Mouse (Mus musculus): Measurements from ENCODE around the gene Ufsp1. TPM values are rescaled to one million over a fixed set of nuclear protein-coding genes. Genes with fewer than 3 reads are reported as not detected.

The Ufsp1 gene
- total and polyA plus RNA-seq, 2 experiments = 1.4 to 6.3 TPM

DNA sequence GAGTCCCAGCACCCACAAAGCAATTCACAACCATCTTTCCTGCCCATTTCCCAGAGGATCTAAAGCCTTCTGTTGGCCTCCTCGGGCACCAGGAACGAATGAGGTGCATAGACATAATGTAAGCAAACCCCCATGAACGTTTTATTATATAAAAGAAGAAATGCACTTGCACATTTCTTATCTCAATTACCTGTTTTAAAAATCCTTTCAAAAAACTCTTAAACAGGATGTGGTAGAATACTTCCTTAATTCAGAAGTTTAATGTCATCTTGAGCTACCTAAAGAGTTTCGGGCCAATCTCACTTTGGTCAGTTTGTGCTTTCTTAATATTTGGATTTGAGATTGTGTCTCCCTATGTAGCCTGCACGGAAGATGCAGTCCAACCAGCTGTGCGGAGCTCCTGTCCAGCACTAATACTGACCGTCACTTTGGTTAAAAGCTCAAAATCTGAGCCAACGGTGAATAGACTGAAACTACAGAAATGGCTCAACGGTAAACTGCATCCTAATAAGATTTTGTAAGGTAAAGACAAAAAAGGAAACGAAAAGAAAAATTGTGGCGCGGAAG is 12.1 kb downstream of the Ufsp1 start:
- H3K36me3 ChIP-seq (ENCODE audit: control insufficient read depth, insufficient read depth, low read length) = peaks cover 2% of the 10 kb centered on the region; the same call in 1 of the 2 replicates
- 12% methylated on average over 12 of the region's 12 CpGs for WGBS
- TF ChIP-seq POLR2A (IDR thresholded peaks at IDR 0.05; ENCODE audit: extremely low read depth, insufficient read depth, low read length) (no peak), CTCF (IDR thresholded peaks at IDR 0.05; ENCODE audit: low read depth, low read length) (no peak)
- 0 out of 2 replicates have a peak overlapping the region, but pooled peaks have one; percentile 51 for H3K27ac ChIP-seq (replicated peaks; ENCODE audit: insufficient read depth, low read depth, low read length)
- H3K9ac ChIP-seq (ENCODE audit: low read depth, low read length) = peak overlapping the region; percentile 88
- H3K79me2 ChIP-seq (ENCODE audit: control insufficient read depth, insufficient read depth, low read length) = peaks cover 15% of the 10 kb centered on the region; the same call in 1 of the 2 replicates
- H3K4me1 ChIP-seq (ENCODE audit: control insufficient read depth, insufficient read depth, low read length) = peaks cover 6% of the 10 kb centered on the region
- no peak for DNase-seq (ENCODE audit: extremely low read depth, low read depth, low spot score)
- peak overlapping the region; percentile 89 for H3K4me3 ChIP-seq (ENCODE audit: insufficient read depth, low read depth, low read length)
- no peaks in the 10 kb centered on the region for H3K27me3 ChIP-seq (ENCODE audit: control insufficient read depth, insufficient read depth, low read length)

DNA sequence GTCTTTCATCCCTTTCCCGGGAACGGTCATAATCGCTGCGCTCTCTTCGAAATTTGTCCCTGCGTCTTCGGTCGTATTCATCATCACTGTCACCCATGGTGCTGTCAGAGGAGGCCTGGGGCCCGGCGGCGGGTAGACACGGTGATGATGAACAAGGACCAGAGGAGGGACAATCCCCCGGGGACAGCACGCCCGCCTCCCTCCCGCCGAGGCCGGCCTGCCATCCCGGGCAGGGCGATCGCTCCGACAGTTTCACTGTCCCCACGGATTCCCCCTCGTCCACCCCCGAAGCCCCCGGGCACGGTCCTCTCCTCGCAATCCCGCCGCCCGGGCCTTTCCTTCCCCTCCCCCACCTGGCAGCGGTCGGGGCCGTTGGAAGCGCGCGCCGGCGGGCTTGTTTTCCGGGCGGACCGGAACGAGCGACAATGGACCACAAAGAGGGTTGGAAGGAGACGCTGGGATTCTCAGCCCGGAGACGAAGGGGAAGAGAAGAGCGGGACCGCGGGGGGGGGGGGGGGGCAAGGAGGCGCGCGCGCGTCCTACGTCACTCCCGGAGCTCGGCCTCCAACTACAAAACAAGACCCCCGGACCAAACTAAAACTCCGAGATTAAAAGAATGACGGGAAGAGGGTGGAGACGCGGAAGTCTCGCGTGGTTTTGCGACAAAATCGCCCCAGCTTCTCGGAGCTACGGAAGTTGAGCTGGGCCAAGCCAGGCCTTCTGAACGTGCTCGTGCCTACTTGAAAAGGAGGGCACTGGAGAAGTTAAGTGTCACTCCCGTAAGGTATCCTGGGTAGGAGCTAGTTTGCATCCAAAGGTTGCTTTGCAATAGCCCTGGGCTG is 12.9 kb downstream of the Ufsp1 start, which contains the start of gene Srrt:
TSS of gene Srrt (minus strand) at position 604 of the 842 bp plus-strand sequence.
- H3K27me3 ChIP-seq (ENCODE audit: control insufficient read depth, insufficient read depth, low read length) = no peaks in the 10 kb centered on the region
- peak; percentile 90 for DNase-seq (ENCODE audit: extremely low read depth, low read depth, low spot score)
- peaks cover 6% of the 10 kb centered on the region for H3K4me1 ChIP-seq (ENCODE audit: control insufficient read depth, insufficient read depth, low read length)
- H3K4me3 ChIP-seq (ENCODE audit: insufficient read depth, low read depth, low read length) = peak within 1 kb of the TSS; percentile 89
- H3K79me2 ChIP-seq (ENCODE audit: control insufficient read depth, insufficient read depth, low read length) = peaks cover 15% of the 10 kb centered on the region; the same call in 1 of the 2 replicates
- TF ChIP-seq POLR2A (IDR thresholded peaks at IDR 0.05; ENCODE audit: extremely low read depth, insufficient read depth, low read length) = 0 out of 2 replicates have a peak, but pooled peaks have one; percentile 32
- TF ChIP-seq CTCF (IDR thresholded peaks at IDR 0.05; ENCODE audit: low read depth, low read length) = no peak
- peak within 1 kb of the TSS; percentile 88 for H3K9ac ChIP-seq (ENCODE audit: low read depth, low read length)
- H3K27ac ChIP-seq (replicated peaks; ENCODE audit: insufficient read depth, low read depth, low read length) = peak within 1 kb of the TSS; percentile 87
- 0% methylated on average over 55 of the region's 72 CpGs for WGBS
- peaks cover 2% of the 10 kb centered on the region; the same call in 1 of the 2 replicates for H3K36me3 ChIP-seq (ENCODE audit: control insufficient read depth, insufficient read depth, low read length)

DNA sequence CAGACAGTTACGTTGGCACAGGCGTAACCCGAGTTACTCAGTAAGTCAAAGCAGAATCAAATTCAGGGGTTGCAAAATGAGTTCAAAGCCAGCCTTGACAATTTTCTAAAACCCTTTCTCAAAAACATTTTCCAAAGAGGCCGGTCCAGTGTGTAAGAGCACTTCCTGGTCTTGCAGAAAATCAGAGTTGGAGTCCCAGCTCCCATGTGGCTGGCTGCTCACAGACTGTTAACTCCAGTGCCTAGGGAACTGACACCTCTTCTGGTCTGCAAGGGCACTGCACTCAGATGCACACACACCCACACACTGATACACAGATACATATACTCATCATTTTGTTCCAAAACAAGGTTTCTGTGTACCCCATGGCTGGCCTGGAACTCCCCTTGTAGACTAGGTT is 13.9 kb downstream of the Ufsp1 start:
- no peak for TF ChIP-seq POLR2A (IDR thresholded peaks at IDR 0.05; ENCODE audit: extremely low read depth, insufficient read depth, low read length)
- TF ChIP-seq CTCF (IDR thresholded peaks at IDR 0.05; ENCODE audit: low read depth, low read length) = no peak
- Histone ChIP-seq H3K27me3 (ENCODE audit: control insufficient read depth, insufficient read depth, low read length) (no peaks in the 10 kb centered on the region), H3K27ac (replicated peaks; ENCODE audit: insufficient read depth, low read depth, low read length) (no peak overlapping the region), H3K4me1 (ENCODE audit: control insufficient read depth, insufficient read depth, low read length) (peaks cover 10% of the 10 kb centered on the region), H3K4me3 (ENCODE audit: insufficient read depth, low read depth, low read length) (no peak overlapping the region), H3K79me2 (ENCODE audit: control insufficient read depth, insufficient read depth, low read length) (peaks cover 20% of the 10 kb centered on the region; the same call in 1 of the 2 replicates), H3K9ac (ENCODE audit: low read depth, low read length) (no peak overlapping the region), H3K36me3 (ENCODE audit: control insufficient read depth, insufficient read depth, low read length) (peaks cover 2% of the 10 kb centered on the region; the same call in 1 of the 2 replicates)
- WGBS = 93% methylated on average over 4 of the region's 4 CpGs
- no peak for DNase-seq (ENCODE audit: extremely low read depth, low read depth, low spot score)

DNA sequence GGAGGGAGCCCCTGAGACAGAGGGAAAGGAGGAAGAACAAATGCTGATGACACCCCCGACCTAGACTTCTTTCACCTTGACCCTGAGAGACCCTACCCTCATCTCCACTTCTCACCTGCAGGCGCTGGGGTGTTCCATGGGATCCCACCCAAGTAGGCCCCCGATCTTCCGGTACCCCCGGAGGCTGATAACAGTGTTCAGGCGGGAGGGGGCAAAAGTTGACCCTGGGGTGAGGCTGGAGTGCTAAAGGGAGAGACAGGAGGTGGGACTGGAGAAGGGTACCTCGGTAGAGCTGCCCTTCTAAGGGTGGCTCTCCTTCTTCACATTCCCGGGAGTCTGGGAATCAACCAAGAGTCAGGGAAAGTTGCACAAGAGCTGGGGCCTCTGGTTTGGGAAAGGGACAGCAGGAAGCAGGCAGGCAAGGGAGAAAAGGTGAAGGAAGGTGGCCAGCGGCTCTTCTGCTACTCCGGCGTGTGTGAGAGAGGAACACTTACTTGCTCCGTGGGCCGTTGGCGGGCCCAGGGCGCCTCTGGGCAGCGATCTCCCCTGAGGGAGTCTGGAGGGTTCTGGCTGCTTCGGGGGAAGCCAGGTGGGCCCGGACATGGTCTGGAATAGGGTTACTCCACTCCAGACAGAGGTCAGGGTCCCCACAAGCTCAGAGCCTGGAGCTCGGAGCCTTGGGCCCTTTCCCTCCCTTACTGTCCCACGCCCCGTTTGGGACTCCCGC is 19.2 kb downstream of the Ufsp1 start:
- peak overlapping the region; percentile 88 for H3K9ac ChIP-seq (ENCODE audit: low read depth, low read length)
- TF ChIP-seq CTCF (IDR thresholded peaks at IDR 0.05; ENCODE audit: low read depth, low read length) = no peak
- no peak for TF ChIP-seq POLR2A (IDR thresholded peaks at IDR 0.05; ENCODE audit: extremely low read depth, insufficient read depth, low read length)
- DNase-seq (ENCODE audit: extremely low read depth, low read depth, low spot score) = peak; percentile 33
- H3K79me2 ChIP-seq (ENCODE audit: control insufficient read depth, insufficient read depth, low read length) = peaks cover 11% of the 10 kb centered on the region; the same call in 1 of the 2 replicates
- peaks cover 2% of the 10 kb centered on the region; the same call in 1 of the 2 replicates for H3K36me3 ChIP-seq (ENCODE audit: control insufficient read depth, insufficient read depth, low read length)
- H3K4me3 ChIP-seq (ENCODE audit: insufficient read depth, low read depth, low read length) = peak overlapping the region; percentile 74
- 2% methylated on average over 22 of the region's 22 CpGs for WGBS
- H3K27ac ChIP-seq (replicated peaks; ENCODE audit: insufficient read depth, low read depth, low read length) = peak overlapping the region; percentile 68
- no peaks in the 10 kb centered on the region for H3K27me3 ChIP-seq (ENCODE audit: control insufficient read depth, insufficient read depth, low read length)
- peaks cover 10% of the 10 kb centered on the region; the same call in 1 of the 2 replicates for H3K4me1 ChIP-seq (ENCODE audit: control insufficient read depth, insufficient read depth, low read length)

All from liver, adult 2 months (tissue).